In genomic region chr8:83698291-83698660, GRCm38 (mm10) we compare ENCODE assay signal across 8 mouse cellular contexts. TPM values are rescaled to one million over a fixed set of nuclear protein-coding genes. Genes with fewer than 3 reads are reported as not detected.
DNase-seq lines count a peak whose midpoint lies in the region; ATAC-seq and TF ChIP-seq lines count a peak whose summit lies in the region.

No protein-coding gene starts in this region.

- WGBS in embryonic facial prominence, embryonic 10.5 days = 4% methylated on average over 15 of the region's 15 CpGs
- 5% methylated on average over 15 of the region's 15 CpGs for WGBS in heart, postnatal 0 days
- under 1% methylated on average over 15 of the region's 15 CpGs for WGBS in spleen, adult 2 months

- no peak for ATAC-seq in heart, postnatal 0 days (ENCODE audit: insufficient read depth, low read depth)

- H3K27ac ChIP-seq in embryonic facial prominence, embryonic 10.5 days (replicated peaks) = peak overlapping the region; percentile 92
- H3K27ac ChIP-seq in heart, postnatal 0 days (ENCODE audit: low read depth) = peak overlapping the region; percentile 82
- H3K27ac ChIP-seq in spleen, adult 2 months (ENCODE audit: insufficient read depth, low read length) = peak overlapping the region; percentile 97

- H3K27me3 ChIP-seq in embryonic facial prominence, embryonic 10.5 days (replicated peaks; ENCODE audit: low read depth, poor library complexity, severe bottlenecking) = 0 out of 2 replicates have a peak, but pooled peaks cover 4% of the 10 kb centered on the region
- no peaks in the 10 kb centered on the region for H3K27me3 ChIP-seq in heart, postnatal 0 days (ENCODE audit: control insufficient read depth, insufficient read depth, low read length)
- H3K27me3 ChIP-seq in megakaryocyte, embryonic 14.5 days (replicated peaks) = no peaks in the 10 kb centered on the region
- no peaks in the 10 kb centered on the region for H3K27me3 ChIP-seq in spleen, adult 2 months (ENCODE audit: control insufficient read depth, insufficient read depth, low read length)

- H3K4me3 ChIP-seq in embryonic facial prominence, embryonic 10.5 days = peak overlapping the region; percentile 80
- peak overlapping the region; percentile 83 for H3K4me3 ChIP-seq in heart, postnatal 0 days (ENCODE audit: low read depth, low read length)
- peak overlapping the region; percentile 97 for H3K4me3 ChIP-seq in megakaryocyte, embryonic 14.5 days (replicated peaks)
- peak overlapping the region; percentile 78 for H3K4me3 ChIP-seq in spleen, adult 2 months (ENCODE audit: extremely low read depth, insufficient read depth, insufficient read length)

- TF ChIP-seq EP300 in heart, postnatal 0 days (IDR thresholded peaks at IDR 0.05; ENCODE audit: low read depth) = no peak

- H3K9ac ChIP-seq in heart, postnatal 0 days (replicated peaks; ENCODE audit: low read depth, low read length) = peak overlapping the region; percentile 90

- peaks cover 6% of the 10 kb centered on the region; the same call in 1 of the 2 replicates for H3K36me3 ChIP-seq in embryonic facial prominence, embryonic 10.5 days (replicated peaks)
- H3K36me3 ChIP-seq in heart, postnatal 0 days (replicated peaks; ENCODE audit: control insufficient read depth, insufficient read depth, low read length) = no peaks in the 10 kb centered on the region
- peaks cover 5% of the 10 kb centered on the region for H3K36me3 ChIP-seq in megakaryocyte, embryonic 14.5 days (replicated peaks; ENCODE audit: low read length)
- no peaks in the 10 kb centered on the region for H3K36me3 ChIP-seq in spleen, adult 2 months (ENCODE audit: control insufficient read depth, insufficient read depth, low read length)

- TF ChIP-seq CTCF in heart, postnatal 0 days (IDR thresholded peaks at IDR 0.05; ENCODE audit: low read depth) = no peak
- no peak for TF ChIP-seq CTCF in spleen, adult 2 months (IDR thresholded peaks at IDR 0.05; ENCODE audit: extremely low read depth, insufficient read depth, insufficient read length, insufficient replicate concordance)

- peak overlapping the region; percentile 97 for H3K4me2 ChIP-seq in heart, postnatal 0 days (ENCODE audit: low read depth, low read length)

- peaks cover 62% of the 10 kb centered on the region for H3K4me1 ChIP-seq in embryonic facial prominence, embryonic 10.5 days
- peaks cover 31% of the 10 kb centered on the region for H3K4me1 ChIP-seq in heart, postnatal 0 days (ENCODE audit: control insufficient read depth, insufficient read depth)
- peaks cover 71% of the 10 kb centered on the region for H3K4me1 ChIP-seq in megakaryocyte, embryonic 14.5 days
- H3K4me1 ChIP-seq in spleen, adult 2 months (ENCODE audit: control insufficient read depth, insufficient read depth, insufficient read length) = peaks cover 31% of the 10 kb centered on the region

- intact Hi-C loops in gastrocnemius, postnatal 36 days (cut with DNase I) = no loop called here

- 0 out of 2 replicates have a peak, but pooled peaks cover 3% of the 10 kb centered on the region for H3K9me3 ChIP-seq in embryonic facial prominence, embryonic 10.5 days
- no peaks in the 10 kb centered on the region for H3K9me3 ChIP-seq in heart, postnatal 0 days (replicated peaks; ENCODE audit: control insufficient read depth, low read length)
- peaks cover 3% of the 10 kb centered on the region; the same call in 1 of the 2 replicates for H3K9me3 ChIP-seq in megakaryocyte, embryonic 14.5 days

- peak; percentile 21; the same call in 1 of the 2 replicates for TF ChIP-seq POLR2A in spleen, adult 2 months (IDR thresholded peaks at IDR 0.05; ENCODE audit: low read depth, low read length)

- peak; percentile 22 for DNase-seq in gastrocnemius, adult 18-20 months (ENCODE audit: low spot score)
- DNase-seq in gastrocnemius, postnatal 36 days = no peak
- DNase-seq in adrenal gland, adult 2 months = peak; percentile 63
- peak; percentile 39 for DNase-seq in embryonic facial prominence, embryonic 10.5 days (ENCODE audit: low spot score)
- DNase-seq in heart, postnatal 0 days (ENCODE audit: low spot score) = no peak
- peak; percentile 43 to 72 for DNase-seq in kidney, postnatal 36 days
- DNase-seq in spleen, adult 2 months (ENCODE audit: low read depth in 1 of 2, low spot score in 2 of 2) = peak; percentile 80

RNA-seq across cellular contexts. Expression of gene Pkn1, which starts 0.7 kb away (rescaled TPM):
- total RNA-seq in gastrocnemius, adult 18-20 months (2021) = 10 to 100 TPM; 23.0 to 24.3 TPM
- total RNA-seq in gastrocnemius, postnatal 36 days (2021) = 10 to 100 TPM; 30.6 to 33.7 TPM
- total RNA-seq in adrenal gland, adult 2 months (2021) = 100 to 1,000 TPM; 110 to 115 TPM
- 138 and 164 TPM in 2 replicates for polyA plus RNA-seq in adrenal gland, adult 2 months (2012; rRNA removed)
- polyA plus RNA-seq in embryonic facial prominence, embryonic 10.5 days (2016; fragmentation: Nextera tagmentation; extraction: Ambion mirVana) = 30.3 and 30.9 TPM in 2 replicates
- total RNA-seq in heart, postnatal 0 days (2014; rRNA removed; ENCODE audit: low replicate concordance) = 44.2 and 57.4 TPM in 2 replicates
- 13.0 and 14.2 TPM in 2 replicates for polyA plus RNA-seq in heart, postnatal 0 days (2015; fragmentation: Nextera tagmentation; extraction: Ambion mirVana)
- polyA plus RNA-seq in megakaryocyte, embryonic 14.5 days (2012; ENCODE audit: insufficient read depth, low replicate concordance) = 73.0 and 95.0 TPM in 2 replicates
- polyA plus RNA-seq in spleen, adult 2 months (2012; rRNA removed) = 165 and 208 TPM in 2 replicates

RNA-seq across cellular contexts. Expression of gene Ddx39, which starts 16.7 kb away (rescaled TPM):
- 10 to 100 TPM; 10.0 to 11.1 TPM for total RNA-seq in gastrocnemius, adult 18-20 months (2021)
- total RNA-seq in gastrocnemius, postnatal 36 days (2021) = 10 to 100 TPM; 11.3 to 12.0 TPM
- total RNA-seq in adrenal gland, adult 2 months (2021) = 10 to 100 TPM; 15.3 to 20.9 TPM
- polyA plus RNA-seq in adrenal gland, adult 2 months (2012; rRNA removed) = 13.4 and 14.1 TPM in 2 replicates
- 286 and 311 TPM in 2 replicates for polyA plus RNA-seq in embryonic facial prominence, embryonic 10.5 days (2016; fragmentation: Nextera tagmentation; extraction: Ambion mirVana)
- total RNA-seq in heart, postnatal 0 days (2014; rRNA removed; ENCODE audit: low replicate concordance) = 92.5 and 95.7 TPM in 2 replicates
- polyA plus RNA-seq in heart, postnatal 0 days (2015; fragmentation: Nextera tagmentation; extraction: Ambion mirVana) = 75.5 and 79.3 TPM in 2 replicates
- 7.5 and 18.1 TPM in 2 replicates for polyA plus RNA-seq in megakaryocyte, embryonic 14.5 days (2012; ENCODE audit: insufficient read depth, low replicate concordance)
- 52.9 TPM in 2 replicates for polyA plus RNA-seq in spleen, adult 2 months (2012; rRNA removed)

RNA-seq across cellular contexts. Expression of gene Ptger1, which starts 31.8 kb away (rescaled TPM):
- under 1 TPM in 1 of 2 experiments, not detected in 1; 0.09 TPM for total RNA-seq in gastrocnemius, adult 18-20 months (2021)
- total RNA-seq in gastrocnemius, postnatal 36 days (2021) = under 1 TPM; 0.10 to 0.12 TPM
- 1 to 10 TPM in 1 of 2 experiments, under 1 TPM in 1; 0.76 to 1.1 TPM for total RNA-seq in adrenal gland, adult 2 months (2021)
- 2.1 and 2.8 TPM in 2 replicates for polyA plus RNA-seq in adrenal gland, adult 2 months (2012; rRNA removed)
- 0.36 and 0.41 TPM in 2 replicates for polyA plus RNA-seq in embryonic facial prominence, embryonic 10.5 days (2016; fragmentation: Nextera tagmentation; extraction: Ambion mirVana)
- 0.15 TPM in 1 of 2 replicates, not detected in the other for total RNA-seq in heart, postnatal 0 days (2014; rRNA removed; ENCODE audit: low replicate concordance)
- 0.20 and 0.32 TPM in 2 replicates for polyA plus RNA-seq in heart, postnatal 0 days (2015; fragmentation: Nextera tagmentation; extraction: Ambion mirVana)
- 0.45 and 0.73 TPM in 2 replicates for polyA plus RNA-seq in megakaryocyte, embryonic 14.5 days (2012; ENCODE audit: insufficient read depth, low replicate concordance)
- polyA plus RNA-seq in spleen, adult 2 months (2012; rRNA removed) = 2.3 TPM in 2 replicates

RNA-seq across cellular contexts. Expression of gene Adgre5, which starts 42.9 kb away (rescaled TPM):
- total RNA-seq in gastrocnemius, adult 18-20 months (2021) = 10 to 100 TPM; 16.9 to 22.9 TPM
- 10 to 100 TPM; 21.9 to 22.5 TPM for total RNA-seq in gastrocnemius, postnatal 36 days (2021)
- total RNA-seq in adrenal gland, adult 2 months (2021) = 10 to 100 TPM; 31.5 to 40.7 TPM
- 34.5 and 35.2 TPM in 2 replicates for polyA plus RNA-seq in adrenal gland, adult 2 months (2012; rRNA removed)
- 7.8 and 11.5 TPM in 2 replicates for polyA plus RNA-seq in embryonic facial prominence, embryonic 10.5 days (2016; fragmentation: Nextera tagmentation; extraction: Ambion mirVana)
- 46.4 and 51.2 TPM in 2 replicates for total RNA-seq in heart, postnatal 0 days (2014; rRNA removed; ENCODE audit: low replicate concordance)
- 35.3 and 35.8 TPM in 2 replicates for polyA plus RNA-seq in heart, postnatal 0 days (2015; fragmentation: Nextera tagmentation; extraction: Ambion mirVana)
- polyA plus RNA-seq in megakaryocyte, embryonic 14.5 days (2012; ENCODE audit: insufficient read depth, low replicate concordance) = 18.7 and 23.5 TPM in 2 replicates
- 232 and 275 TPM in 2 replicates for polyA plus RNA-seq in spleen, adult 2 months (2012; rRNA removed)

RNA-seq across cellular contexts. Expression of gene Gipc1, which starts 45.8 kb away (rescaled TPM):
- 10 to 100 TPM; 16.6 to 16.9 TPM for total RNA-seq in gastrocnemius, adult 18-20 months (2021)
- total RNA-seq in gastrocnemius, postnatal 36 days (2021) = 10 to 100 TPM; 16.7 to 17.8 TPM
- 10 to 100 TPM; 29.5 to 50.1 TPM for total RNA-seq in adrenal gland, adult 2 months (2021)
- polyA plus RNA-seq in adrenal gland, adult 2 months (2012; rRNA removed) = 53.8 and 56.4 TPM in 2 replicates
- 208 and 209 TPM in 2 replicates for polyA plus RNA-seq in embryonic facial prominence, embryonic 10.5 days (2016; fragmentation: Nextera tagmentation; extraction: Ambion mirVana)
- total RNA-seq in heart, postnatal 0 days (2014; rRNA removed; ENCODE audit: low replicate concordance) = 82.2 and 82.6 TPM in 2 replicates
- polyA plus RNA-seq in heart, postnatal 0 days (2015; fragmentation: Nextera tagmentation; extraction: Ambion mirVana) = 101 and 102 TPM in 2 replicates
- polyA plus RNA-seq in megakaryocyte, embryonic 14.5 days (2012; ENCODE audit: insufficient read depth, low replicate concordance) = 306 and 351 TPM in 2 replicates
- 27.7 and 32.5 TPM in 2 replicates for polyA plus RNA-seq in spleen, adult 2 months (2012; rRNA removed)

Comparison
In these comparisons a context has a peak if more than half of its experiments do, and no peak if none do; other contexts are left out.
1. DNase-seq: peak in gastrocnemius, adult 18-20 months (single experiment), adrenal gland, adult 2 months (single experiment), embryonic facial prominence, embryonic 10.5 days (single experiment), kidney, postnatal 36 days (2 of 2) and spleen, adult 2 months (2 of 2); none in gastrocnemius, postnatal 36 days (0 of 2) and heart, postnatal 0 days (single experiment).
2. Peak in every context shown above with its lines, with median percentiles within 50 percentile points of each other: H3K27ac ChIP-seq and H3K4me3 ChIP-seq.